ENCODE assay signal across 20 mouse cellular contexts in genomic region chr13:102726876-102727275, GRCm38 (mm10). TPM values are rescaled to one million over a fixed set of nuclear protein-coding genes. Genes with fewer than 3 reads are reported as not detected.
DNase-seq lines count a peak whose midpoint lies in the region; TF ChIP-seq lines count a peak whose summit lies in the region.
"Had no signal": no experiment of that assay in that cellular context is flagged by ENCODE, and none has a peak within 500 bp of the region (broad histone marks: within the 10 kb centered on the region; RNA-seq: fewer than 3 reads in every experiment).

No protein-coding gene starts in this region.

- DNase-seq in testis, postnatal 10 days (ENCODE audit: low spot score), result peak; percentile 1
- DNase-seq in testis, postnatal 14 days (ENCODE audit: low spot score), result no peak
- DNase-seq in Muller cell, postnatal 12 days (ENCODE audit: inconsistent ontology term), result peak; percentile 21
- DNase-seq in adipocyte (ENCODE audit: low spot score), result no peak
- DNase-seq in gastrocnemius, adult 2 months, result no peak
- DNase-seq: adrenal gland, adult 2 months; adrenal gland, postnatal 10 days; adrenal gland, postnatal 25 days; B cell, adult 2 months; cerebellum, adult 11 months; cerebellum, adult 18-20 months; cerebellum, adult 8-10 months; cerebellum, adult 9-11 months; cerebellum, postnatal 14 days; embryo, embryonic 11 days; forebrain, postnatal 0 days had no signal

- no peak overlapping the region for H3K27ac ChIP-seq in gastrocnemius, adult 2 months
- H3K27ac ChIP-seq: embryonic facial prominence, embryonic 13.5 days; embryonic facial prominence, embryonic 15.5 days; forebrain, embryonic 13.5 days; forebrain, embryonic 15.5 days had no signal

- H3K4me3 ChIP-seq in gastrocnemius, adult 2 months, result no peak overlapping the region
- H3K4me3 ChIP-seq: embryonic facial prominence, embryonic 13.5 days; embryonic facial prominence, embryonic 15.5 days; forebrain, embryonic 13.5 days; forebrain, embryonic 15.5 days had no signal

- no peak for TF ChIP-seq CTCF in gastrocnemius, adult 2 months (IDR thresholded peaks at IDR 0.05)

- intact Hi-C loops in gastrocnemius, adult 2 months (cut with DNase I), result no loop called here

RNA-seq across cellular contexts. Expression of gene Cd180, which starts 33.5 kb away (rescaled TPM):
- under 1 TPM; 0.08 to 0.13 TPM for total RNA-seq in gastrocnemius, adult 2 months (2021)

Comparison
In these comparisons a context has a peak if more than half of its experiments do, and no peak if none do; other contexts are left out.
1. DNase-seq: peak in testis, postnatal 10 days (single experiment) and Muller cell, postnatal 12 days (single experiment); none in testis, postnatal 14 days (single experiment), adipocyte (single experiment) and gastrocnemius, adult 2 months (single experiment).